Mouse (Mus musculus) left cerebral cortex, postnatal 25 days (tissue): ENCODE data around the gene Morc1. TPM values are rescaled to one million over a fixed set of nuclear protein-coding genes. Genes with fewer than 3 reads are reported as not detected.
A peak's percentile ranks its signal among the peaks of the same experiment; 100 is the strongest.

Source experiments
- DNase-seq, 2 experiments: peaks; one replicate each; pipeline ENCODE4 v3.0.0; 2022; ENCODE audit warnings: low spot score in 2 of 2, mixed read lengths in 1 of 2
- intact Hi-C: fragments of 180-260 bp; cut with DNase I; formaldehyde crosslinking; loops from one replicate; pipeline ENCODE4 v1.15.1; 2025
- total RNA-seq, 2 experiments: library from RNA; stranded (reverse); gene quantifications; 2 replicates each; pipeline ENCODE4 v1.2.3; 2021

Gene Morc1
- under 1 TPM in 1 of 2 experiments, not detected in 1; 0.18 TPM for total RNA-seq

DNA sequence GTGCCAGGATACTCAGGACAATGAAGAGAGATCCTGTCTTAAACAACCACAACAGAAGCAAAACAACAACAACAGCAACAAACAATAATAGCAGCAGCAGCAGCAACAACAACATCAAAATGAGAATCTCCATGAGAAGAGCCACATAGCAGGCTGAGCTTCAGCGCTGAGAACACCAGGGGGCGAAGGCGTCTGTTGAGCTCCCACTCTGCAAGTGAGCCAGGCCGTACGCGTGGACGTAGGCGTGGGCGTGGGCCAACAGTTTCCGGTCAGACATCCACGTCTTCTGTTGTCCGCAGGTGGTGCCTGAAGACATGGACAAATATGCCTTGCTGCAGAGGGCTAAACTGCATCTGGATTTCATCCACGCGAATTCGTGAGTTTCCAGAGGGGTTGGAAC lies at the start of gene Morc1:
TSS of gene Morc1 (plus strand) at position 211 of the 400 bp plus-strand sequence.
- intact Hi-C loops, result no loop called here
- DNase-seq, result no peak

DNA sequence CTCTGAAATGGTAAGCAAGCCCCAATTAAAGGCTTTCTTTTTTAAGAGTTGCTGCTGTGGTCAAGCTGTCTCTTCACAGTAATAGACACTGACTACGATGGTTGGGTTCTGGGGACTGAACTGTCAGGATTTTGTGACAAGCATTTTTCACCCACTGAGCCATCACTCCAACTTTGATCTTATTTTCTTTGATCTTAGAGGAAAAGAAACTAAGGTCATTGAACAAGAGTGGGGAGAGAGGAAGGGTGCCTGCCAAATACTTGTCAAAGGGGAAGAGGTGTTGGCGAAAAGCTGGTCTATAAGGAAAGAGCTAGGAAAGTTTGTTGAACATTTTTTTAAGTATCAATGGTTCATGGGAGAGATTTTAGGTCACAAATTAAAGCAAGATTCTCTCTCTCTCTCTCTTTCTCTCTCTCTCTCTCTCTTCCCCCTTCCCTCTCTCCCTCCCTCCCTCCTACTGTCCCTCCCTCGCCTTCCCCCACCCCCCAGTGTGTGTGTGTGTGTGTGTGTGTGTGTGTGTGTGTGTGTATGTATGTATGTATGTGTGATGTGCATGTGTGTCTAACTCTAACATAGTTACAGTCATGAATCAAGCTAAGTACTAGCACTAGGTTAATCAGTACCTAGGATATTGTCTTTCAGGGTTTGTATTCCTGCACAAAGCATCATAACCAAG lies 47.3 kb upstream of the Morc1 start:
- intact Hi-C loops, result no loop called here
- DNase-seq, result no peak

GRCm38 (mm10) chr16:48386982-48387381 lies 44.1 kb upstream of the Morc1 start:
- intact Hi-C loops, result no loop called here
- DNase-seq, result peak in 1 of 2 experiments; percentile 9

DNA sequence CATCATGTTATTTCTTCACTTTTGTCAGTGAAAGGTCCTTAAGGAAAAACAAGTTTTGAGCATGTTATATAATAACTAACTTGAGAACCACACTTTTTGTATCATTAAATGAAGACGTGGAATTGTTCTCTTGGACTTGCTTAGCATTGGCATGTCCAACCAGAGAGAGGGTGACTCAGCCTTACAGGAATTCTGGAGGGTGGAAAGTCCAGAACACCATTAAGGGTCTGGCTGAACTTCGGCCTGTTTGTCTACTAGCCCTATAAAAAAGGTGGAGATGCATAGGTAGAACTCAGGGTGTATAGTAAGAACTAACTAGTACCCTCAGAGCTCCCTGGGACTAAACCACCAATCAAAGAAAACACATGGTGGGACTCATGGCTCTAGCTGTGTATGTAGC lies 35.8 kb upstream of the Morc1 start:
- no peak for DNase-seq

GRCm38 (mm10) chr16:48402963-48403362 lies 28.1 kb upstream of the Morc1 start:
- intact Hi-C loops, result no loop called here
- DNase-seq, result no peak

More for the DNA sequence above, 35.8 kb upstream of the Morc1 start:
- intact Hi-C loops, result no loop called here

GRCm38 (mm10) chr16:48403423-48403822 lies 27.6 kb upstream of the Morc1 start:
- DNase-seq, result no peak
- intact Hi-C loops, result no loop called here

DNA sequence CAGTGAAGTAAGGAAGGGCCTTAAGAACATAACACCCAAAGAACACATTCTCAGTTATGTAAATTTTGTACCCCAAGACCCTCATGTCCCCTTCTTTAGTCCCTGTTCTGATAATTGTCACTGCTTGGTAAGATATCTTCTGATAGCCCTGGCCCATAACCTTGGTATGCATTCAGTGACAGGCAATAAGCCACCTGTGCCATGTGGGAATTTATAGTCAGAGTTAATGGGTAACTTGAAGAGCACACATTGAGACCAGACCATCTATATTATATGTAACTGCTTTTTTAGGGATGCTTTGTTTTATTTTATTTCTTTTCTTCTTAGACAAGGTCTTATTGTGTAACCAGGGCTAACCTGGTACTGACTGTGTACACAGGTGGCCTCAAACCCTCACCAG lies 27.0 kb upstream of the Morc1 start:
- DNase-seq, result no peak
- intact Hi-C loops, result no loop called here

DNA sequence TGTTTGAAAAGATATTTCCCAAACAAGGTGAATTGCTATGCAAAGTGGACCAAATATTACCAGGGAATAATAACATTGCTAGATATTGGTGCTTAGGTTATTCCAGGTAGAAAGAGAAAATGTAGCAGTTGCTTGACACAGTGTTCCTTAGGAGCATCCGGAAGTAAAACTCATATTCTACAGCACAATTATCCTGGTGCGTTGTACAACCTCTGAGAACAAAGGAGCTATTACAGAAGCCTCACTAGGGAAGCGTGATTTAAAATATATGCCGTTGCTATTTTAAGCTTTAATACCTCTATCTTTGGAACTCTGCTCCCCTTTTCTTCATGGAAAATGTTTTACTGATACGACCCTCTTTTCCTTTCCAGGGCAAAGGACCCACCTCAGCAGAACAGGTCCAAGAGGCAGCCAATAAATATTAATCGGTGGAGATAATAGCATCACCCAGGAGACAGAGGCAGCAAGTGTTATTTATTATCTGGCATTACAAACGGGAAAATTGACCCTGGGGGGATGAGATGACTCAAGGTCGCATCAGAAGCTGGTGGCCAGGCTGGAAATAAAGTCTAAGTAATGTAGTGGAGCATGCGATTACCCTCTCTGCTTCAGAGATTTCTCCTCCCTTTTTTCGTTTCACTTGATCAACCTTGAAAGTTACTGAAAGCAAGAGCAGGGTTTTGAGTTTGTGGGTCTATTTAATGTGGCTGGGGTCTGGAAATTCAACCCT lies 25.2 kb upstream of the Morc1 start:
- DNase-seq, result no peak
- intact Hi-C loops, result no loop called here

DNA sequence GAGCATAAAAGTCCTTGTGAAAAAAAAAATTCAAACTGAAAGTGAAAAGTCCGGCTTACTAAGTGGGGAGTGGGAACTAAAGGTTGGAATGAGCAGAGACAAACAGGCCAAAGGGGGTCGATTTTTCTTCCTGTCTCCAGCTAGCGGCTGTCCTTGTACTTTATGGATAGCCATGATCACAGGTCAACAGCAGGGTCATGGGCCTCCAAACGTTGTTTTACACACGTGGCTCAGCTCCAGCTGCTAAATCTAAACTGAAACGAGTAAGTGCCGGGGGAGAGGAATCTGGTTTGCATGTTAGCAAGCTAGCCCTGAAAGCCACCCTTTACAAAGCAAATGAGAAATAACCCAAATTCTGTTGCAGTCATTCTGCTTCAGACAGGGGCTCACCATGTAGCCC lies 21.5 kb upstream of the Morc1 start:
- intact Hi-C loops, result no loop called here

DNA sequence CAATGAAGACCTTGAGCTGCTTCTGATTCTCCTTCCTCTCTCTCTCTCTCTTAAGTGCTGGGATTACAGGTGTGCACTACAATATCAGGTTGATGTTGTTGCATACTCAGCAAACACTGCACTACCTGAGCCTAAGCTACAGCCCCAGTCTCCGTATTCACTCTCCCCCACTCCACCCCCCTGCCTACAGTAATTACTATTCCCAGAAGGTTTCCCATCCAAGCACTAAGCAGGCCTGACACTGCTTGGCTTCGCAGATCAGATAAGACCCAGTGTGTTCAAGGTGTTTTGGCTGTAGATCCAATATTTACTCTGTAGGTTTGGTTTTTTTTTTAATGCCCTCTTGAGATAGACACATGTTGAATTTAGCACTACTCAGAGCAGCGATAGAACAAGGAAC lies 20.9 kb upstream of the Morc1 start:
- no peak for DNase-seq
- intact Hi-C loops, result no loop called here

More for the DNA sequence above, 21.5 kb upstream of the Morc1 start:
- no peak for DNase-seq

DNA sequence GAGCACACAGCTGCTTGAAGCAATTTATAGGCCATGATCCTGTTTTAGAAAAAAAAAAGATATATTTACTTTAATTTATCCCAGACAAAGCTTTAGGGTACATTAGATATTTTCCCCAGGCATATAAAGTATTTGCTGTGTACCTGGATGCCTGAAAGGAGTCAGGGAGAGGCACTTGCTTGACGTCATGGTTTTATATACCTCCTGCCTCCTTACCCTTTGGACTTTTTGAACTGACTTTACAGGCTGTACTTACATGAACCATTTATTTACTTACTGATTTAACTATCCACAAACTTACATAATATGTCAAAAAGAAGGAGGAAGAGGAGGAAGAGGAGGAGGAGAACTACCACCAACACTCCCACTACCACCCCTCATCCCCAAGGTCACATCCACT lies 18.8 kb upstream of the Morc1 start, which contains the start of gene Gm5485:
TSS of gene Gm5485 (minus strand) at position 171 of the 400 bp plus-strand sequence.
- intact Hi-C loops, result no loop called here

GRCm38 (mm10) chr16:48418557-48418956 lies 12.5 kb upstream of the Morc1 start:
- intact Hi-C loops, result no loop called here
- DNase-seq, result no peak

More for the DNA sequence above, 18.8 kb upstream of the Morc1 start, which contains the start of gene Gm5485:
- DNase-seq, result no peak

GRCm38 (mm10) chr16:48419035-48419434 lies 12.0 kb upstream of the Morc1 start:
- intact Hi-C loops, result no loop called here
- DNase-seq, result no peak

- intact Hi-C loops, result no loop called here
- no peak for DNase-seq
Observed at GRCm38 (mm10) chr16:48422501-48422900, 8.5 kb upstream of the Morc1 start.

- intact Hi-C loops, result no loop called here
- DNase-seq, result no peak
Observed at GRCm38 (mm10) chr16:48424069-48424468, 7.0 kb upstream of the Morc1 start.

DNA sequence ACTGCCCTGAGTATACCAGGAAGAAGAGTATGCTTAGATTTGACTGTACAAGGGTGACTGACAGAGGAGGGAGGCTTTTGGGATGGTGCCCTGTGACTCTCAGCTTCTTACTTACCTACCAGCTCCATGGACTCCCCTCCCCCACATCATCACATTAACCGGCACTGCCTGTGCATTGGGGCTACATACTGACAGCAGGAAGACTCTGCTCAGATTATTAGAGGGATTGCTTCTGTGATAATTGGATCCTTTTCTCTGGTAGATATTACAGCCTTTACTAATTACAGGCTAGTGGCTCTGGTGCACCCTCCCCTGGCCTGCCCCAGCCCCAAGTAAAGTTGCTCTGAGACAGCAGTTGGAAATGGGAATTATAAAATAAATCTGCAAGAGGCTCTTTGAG lies 1.6 kb upstream of the Morc1 start:
- intact Hi-C loops, result no loop called here

GRCm38 (mm10) chr16:48435454-48435853 lies 4.4 kb downstream of the Morc1 start:
- no peak for DNase-seq

More for the DNA sequence above, 1.6 kb upstream of the Morc1 start:
- DNase-seq, result no peak

GRCm38 (mm10) chr16:48437476-48437875 lies 6.4 kb downstream of the Morc1 start:
- DNase-seq, result no peak
- intact Hi-C loops, result no loop called here

More at GRCm38 (mm10) chr16:48435454-48435853, 4.4 kb downstream of the Morc1 start:
- intact Hi-C loops, result no loop called here

DNA sequence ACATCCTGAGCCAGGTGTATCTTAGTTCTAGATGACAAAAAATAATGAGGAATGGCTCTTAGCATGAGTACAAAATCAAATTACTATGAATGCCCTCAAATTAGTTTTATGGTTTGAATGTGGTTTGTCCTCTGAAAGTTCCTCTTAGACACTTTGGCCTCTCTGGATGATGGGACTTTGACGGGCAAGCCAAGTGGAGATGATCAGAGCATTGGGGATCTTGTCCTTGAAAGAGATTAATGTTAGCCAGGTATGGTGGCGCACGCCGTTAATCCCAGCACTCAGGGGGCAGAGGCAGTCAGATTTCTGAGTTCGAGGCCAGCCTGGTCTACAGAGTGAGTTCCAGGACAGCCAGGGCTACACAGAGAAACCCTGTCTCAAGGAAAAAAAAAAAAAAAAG lies 13.6 kb downstream of the Morc1 start:
- intact Hi-C loops, result no loop called here
- no peak for DNase-seq

DNA sequence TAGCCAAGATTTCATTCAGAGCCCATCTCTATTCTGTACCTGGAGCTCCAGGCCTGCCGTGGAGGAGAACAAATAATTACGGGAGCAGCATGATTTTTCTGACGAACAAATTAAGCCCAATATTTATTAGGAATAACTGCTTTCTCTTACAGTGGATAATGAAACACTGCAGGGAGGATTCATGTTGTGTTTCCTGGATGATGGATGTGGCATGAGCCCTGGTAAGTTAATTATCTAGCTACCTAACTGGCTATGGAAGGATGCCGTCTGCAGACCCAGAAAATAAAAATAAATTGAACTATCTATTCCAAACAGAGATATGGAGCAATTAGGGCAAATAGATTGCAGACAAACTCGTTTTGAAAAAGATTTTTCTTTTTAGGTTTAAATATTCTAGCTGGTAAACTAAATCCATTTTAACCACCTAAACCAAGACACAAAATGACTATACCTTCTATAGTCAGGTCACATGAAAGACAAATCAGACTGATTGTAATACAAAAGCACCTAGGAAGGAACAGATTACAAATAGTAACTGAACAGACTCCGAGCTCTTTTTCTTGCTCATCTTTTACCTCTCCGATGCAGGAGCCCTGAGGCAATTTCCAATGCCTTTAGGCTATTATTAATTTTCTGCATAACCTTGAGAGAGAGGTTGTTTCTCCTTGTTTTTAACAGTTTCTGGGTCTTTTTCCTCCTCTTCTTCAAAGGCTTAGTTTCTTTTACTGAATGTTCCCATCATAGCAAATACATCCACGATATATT lies 15.3 kb downstream of the Morc1 start:
- DNase-seq, result no peak
- intact Hi-C loops, result no loop called here
